Mouse (Mus musculus) central nervous system, embryonic 14 days (tissue): Measurements from ENCODE around the gene Fam213a. TPM values are rescaled to one million over a fixed set of nuclear protein-coding genes. Genes with fewer than 3 reads are reported as not detected.

ENCODE experiments used
- polyA plus RNA-seq: library from polyadenylated mRNA; depleted of rRNA; stranded (reverse); fragments of >200 nt; gene quantifications from 2 replicates; pipeline ENCODE4 v1.2.3, GENCODE M21; 2012; rRNA removed

The Fam213a gene
- 34.0 and 36.0 TPM in 2 replicates for polyA plus RNA-seq

GRCm38 (mm10) chr14:41013630-41014613 lies at the start of gene Fam213a:
Gene Fam213a (minus strand): TSS chr14:41013788.

GRCm38 (mm10) chr14:40966392-40966861 lies 47.2 kb downstream of the Fam213a start, which contains the start of gene Tspan14:
Gene Tspan14 (minus strand): TSS chr14:40966807.

Other genes with a start within 250 kb of the Fam213a start
- 3.1 and 3.6 TPM in 2 replicates for gene Sh2d4b, start 120.5 kb downstream of the Fam213a start, polyA plus RNA-seq
- gene Tspan14, start 47.0 kb downstream of the Fam213a start, polyA plus RNA-seq: 76.8 and 80.3 TPM in 2 replicates
- 0.33 and 0.34 TPM in 2 replicates for gene Dydc2, start 55.4 kb upstream of the Fam213a start, polyA plus RNA-seq
- gene Dydc1, start 59.1 kb upstream of the Fam213a start, polyA plus RNA-seq: 0.05 and 0.08 TPM in 2 replicates
- gene Mat1a, start 91.2 kb upstream of the Fam213a start, polyA plus RNA-seq: 0.02 TPM in 1 of 2 replicates, not detected in the other
- not detected in 2 replicates for gene Sftpa1, start 118.0 kb upstream of the Fam213a start, polyA plus RNA-seq
- not detected in 2 replicates for gene Mbl1, start 137.7 kb upstream of the Fam213a start, polyA plus RNA-seq
- not detected in 2 replicates for gene Sftpd, start 171.4 kb upstream of the Fam213a start, polyA plus RNA-seq